Mouse (Mus musculus) embryo, embryonic 10 days (tissue): Measurements from ENCODE around the gene Dcdc2a.
A peak's percentile ranks its signal among the peaks of the same experiment; 100 is the strongest.

ENCODE experiments used
- DNase-seq: peaks from one replicate; pipeline ENCODE4 v3.0.0-alpha.2; 2015; ENCODE audit warnings: low spot score

Gene Dcdc2a

DNA sequence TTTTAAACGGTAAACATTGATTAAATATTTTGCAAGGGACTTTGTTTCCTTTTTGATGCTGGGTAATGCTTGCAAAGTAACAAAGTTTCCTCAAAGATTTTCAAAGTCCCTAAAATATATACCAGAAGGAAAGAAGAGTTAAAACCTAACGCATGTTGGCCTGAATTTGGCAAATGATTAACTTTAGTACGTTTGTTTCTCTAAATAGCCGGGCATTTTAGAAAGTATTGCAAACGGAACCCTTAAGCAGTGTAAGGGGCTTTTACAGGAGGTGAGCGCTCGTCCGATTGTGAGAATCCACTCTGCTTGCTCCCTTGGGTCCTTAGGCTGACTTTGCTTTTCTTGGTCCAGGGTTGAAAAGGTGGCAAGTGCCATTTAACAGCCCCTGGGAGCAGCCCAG lies 41.5 kb downstream of the Dcdc2a start:
- DNase-seq = no peak

DNA sequence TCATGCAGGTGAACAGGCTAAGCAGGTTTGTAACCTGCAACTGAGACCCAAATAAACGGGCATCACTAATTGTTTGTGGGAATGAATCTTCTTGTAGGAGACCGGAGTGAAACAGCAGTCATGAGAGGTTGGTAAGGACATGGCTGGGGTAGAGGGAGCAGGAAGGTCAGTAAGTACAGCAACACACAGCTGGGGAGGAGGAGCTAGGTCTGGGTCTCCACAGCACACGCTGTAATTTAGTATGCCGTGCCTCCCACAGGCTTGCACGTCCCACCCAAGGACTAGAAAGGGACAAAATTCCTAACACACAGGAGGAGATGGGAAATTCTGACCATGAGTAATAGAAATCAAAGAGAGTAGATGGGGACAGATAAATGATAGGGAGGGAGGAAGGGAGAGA lies 42.8 kb downstream of the Dcdc2a start:
- DNase-seq = no peak

DNA sequence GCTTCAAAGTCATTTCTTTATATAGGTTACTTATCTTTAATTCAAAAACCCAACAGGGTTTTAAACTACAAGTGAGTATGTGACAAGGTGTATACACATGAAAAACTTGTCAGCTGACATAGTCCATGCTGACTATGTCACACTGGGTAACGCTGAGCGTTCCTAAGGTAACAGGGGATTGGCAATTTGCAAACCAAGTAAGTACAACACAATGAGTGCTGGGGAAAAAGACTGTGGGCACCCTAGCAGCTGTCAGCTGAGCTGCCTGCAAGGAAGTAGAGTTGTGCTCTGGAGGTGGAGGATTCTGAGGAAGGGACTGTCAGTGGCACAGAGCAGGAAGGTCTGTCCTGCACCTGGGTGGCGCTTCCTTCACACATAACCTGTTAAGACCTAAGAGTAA lies 43.7 kb downstream of the Dcdc2a start:
- DNase-seq = no peak

DNA sequence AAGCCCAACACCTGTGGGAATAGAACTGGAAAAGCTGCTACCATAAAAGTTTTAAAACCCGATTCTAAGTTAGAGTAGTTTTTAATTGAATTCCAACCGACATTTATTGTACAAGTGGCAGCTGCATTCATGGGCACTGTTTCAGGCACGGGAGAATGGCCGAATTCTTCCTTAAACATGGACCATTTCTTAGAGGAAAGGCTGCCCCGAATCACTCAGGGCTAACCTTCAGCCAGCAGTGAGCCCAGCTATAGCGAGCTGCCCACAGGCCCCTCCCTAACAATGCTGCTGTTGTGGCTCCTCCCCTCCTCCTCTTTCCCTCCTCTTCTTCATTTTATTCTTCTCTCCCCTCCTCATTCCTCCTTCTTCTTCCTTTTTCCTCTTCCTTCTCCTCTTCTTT lies 44.8 kb downstream of the Dcdc2a start:
- no peak for DNase-seq

- no peak for DNase-seq
Measured at GRCm38 (mm10) chr13:25105671-25106070, 49.9 kb downstream of the Dcdc2a start.

GRCm38 (mm10) chr13:25106740-25107139 lies 50.9 kb downstream of the Dcdc2a start:
- no peak for DNase-seq

DNA sequence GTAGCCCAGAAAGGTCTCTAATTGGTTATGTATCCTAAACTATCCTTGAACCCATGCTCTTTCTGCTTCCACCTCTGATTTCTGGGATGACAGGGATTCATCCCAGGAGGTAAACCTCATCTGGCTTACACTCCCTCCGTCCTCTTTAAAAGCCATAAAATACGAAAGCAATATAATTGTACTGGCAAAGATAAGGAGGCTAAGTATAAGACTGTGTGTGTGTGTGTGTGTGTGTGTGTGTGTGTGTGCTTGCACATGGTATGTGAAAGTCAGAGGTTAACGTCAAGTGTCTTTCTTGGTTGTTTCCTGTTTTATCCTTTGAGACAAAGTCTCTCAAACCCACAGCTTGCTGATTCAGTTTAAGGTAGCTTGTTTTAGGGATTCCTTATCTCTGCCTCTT lies 52.5 kb downstream of the Dcdc2a start:
- no peak for DNase-seq

- DNase-seq = no peak
Measured at GRCm38 (mm10) chr13:25110592-25111095, 54.8 kb downstream of the Dcdc2a start.

- peak; percentile 54 for DNase-seq
Measured at GRCm38 (mm10) chr13:25115429-25115881, 59.7 kb downstream of the Dcdc2a start.

DNA sequence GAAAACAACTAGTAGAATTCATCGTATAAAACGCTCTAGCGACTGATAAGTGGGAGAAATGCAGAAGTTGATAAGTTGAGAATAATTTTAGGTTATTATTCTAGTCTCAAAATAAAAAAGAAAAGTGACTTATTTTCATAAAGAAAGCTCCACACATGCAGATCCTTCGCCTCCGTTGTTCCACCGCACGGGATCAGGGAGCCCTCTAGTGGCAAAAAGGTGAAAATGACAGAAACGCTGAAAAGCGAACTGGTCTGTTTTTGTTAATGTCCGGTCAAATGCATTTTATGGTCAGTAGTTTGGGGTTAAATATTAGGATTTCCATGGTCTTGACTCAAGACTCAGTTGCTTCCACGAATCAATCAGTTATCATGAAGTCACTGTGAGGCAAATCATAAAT lies 60.2 kb downstream of the Dcdc2a start:
- peak; percentile 68 for DNase-seq

- peak; percentile 25 for DNase-seq
Measured at GRCm38 (mm10) chr13:25122740-25123335, 67.0 kb downstream of the Dcdc2a start.

DNA sequence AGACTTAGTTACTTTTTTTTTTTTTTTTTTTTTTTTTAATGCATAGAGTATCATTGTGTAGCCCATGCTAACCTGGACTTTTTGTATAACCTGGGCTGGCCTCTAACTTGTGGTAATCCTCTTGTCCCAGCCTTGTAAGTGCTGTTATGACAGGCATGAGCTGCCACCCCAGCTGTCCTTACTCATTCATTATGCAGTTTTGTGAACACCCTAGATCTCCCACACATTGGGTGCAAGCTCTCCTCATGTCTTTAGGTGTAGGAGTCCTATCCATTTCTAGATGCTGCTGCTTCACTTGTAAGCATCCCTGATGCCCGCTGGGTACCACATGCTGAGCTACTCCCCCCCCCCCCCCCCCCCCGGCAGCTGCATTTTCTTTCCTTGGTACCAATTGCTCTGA lies 71.4 kb downstream of the Dcdc2a start:
- DNase-seq = no peak

- no peak for DNase-seq
Measured at GRCm38 (mm10) chr13:25127806-25128205, 72.0 kb downstream of the Dcdc2a start.

GRCm38 (mm10) chr13:25128766-25129165 lies 73.0 kb downstream of the Dcdc2a start:
- DNase-seq = no peak

- DNase-seq = no peak
Measured at GRCm38 (mm10) chr13:25143066-25143465, 87.3 kb downstream of the Dcdc2a start.

DNA sequence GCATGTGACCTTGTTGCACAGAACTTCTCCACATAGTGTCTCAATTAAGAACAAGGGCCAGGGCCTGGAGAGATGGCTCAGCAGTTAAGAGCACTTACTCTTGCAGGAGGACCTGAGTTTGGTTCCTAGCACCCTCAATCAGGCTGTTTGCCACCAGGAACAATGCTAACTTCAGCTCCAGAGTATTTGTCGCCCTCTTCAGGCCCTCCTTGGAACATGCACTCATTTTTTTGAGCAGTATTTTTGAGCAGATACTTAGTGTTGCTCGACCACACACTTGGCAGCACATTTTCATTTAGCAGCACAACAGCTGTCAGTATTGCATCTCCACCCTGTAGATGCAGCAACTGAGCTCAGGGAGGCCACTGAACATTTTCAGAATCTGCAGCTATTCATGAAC lies 88.3 kb downstream of the Dcdc2a start:
- DNase-seq = no peak

DNA sequence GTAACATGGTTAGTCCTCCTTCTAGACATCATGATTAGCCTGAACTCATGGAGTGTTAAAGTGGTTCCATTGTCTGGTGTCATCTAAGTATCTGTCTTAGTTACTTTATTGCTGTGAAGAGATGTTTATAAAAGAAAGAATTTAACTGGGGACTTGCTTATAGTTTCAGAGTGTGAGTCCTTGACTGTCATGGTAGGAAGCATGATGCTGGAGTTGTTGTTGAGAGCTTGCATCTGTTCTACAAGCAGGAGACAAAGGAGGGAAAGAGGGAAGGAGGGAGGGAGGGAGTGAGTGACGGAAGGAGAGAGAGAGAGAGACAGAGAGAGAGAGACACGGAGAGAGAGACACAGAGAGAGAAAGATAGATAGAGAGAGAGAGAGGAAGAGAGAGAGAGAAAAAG lies 90.4 kb downstream of the Dcdc2a start:
- DNase-seq = no peak

- peak; percentile 23 for DNase-seq
Measured at GRCm38 (mm10) chr13:25150154-25150781, 94.5 kb downstream of the Dcdc2a start.

DNA sequence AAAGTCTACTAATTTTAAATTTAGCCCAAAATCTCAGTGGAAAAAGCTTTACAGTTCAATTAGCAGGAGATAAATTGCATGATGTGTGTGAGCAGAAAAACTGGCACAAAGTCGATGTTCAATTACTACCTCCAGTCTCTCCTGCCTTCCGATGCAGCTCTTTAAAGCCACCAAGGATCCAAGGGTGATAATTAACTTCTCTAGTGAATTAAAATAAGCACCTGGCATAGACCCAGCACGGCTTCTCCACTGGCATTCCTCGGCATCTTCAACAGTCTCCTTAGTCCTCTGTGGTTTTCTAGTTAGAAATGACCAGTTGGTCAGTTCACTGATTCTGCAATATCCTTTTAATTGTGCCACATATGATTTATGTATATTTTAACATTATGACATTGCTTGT lies 95.1 kb downstream of the Dcdc2a start:
- no peak for DNase-seq

GRCm38 (mm10) chr13:25159917-25160316 lies 104.1 kb downstream of the Dcdc2a start:
- no peak for DNase-seq

GRCm38 (mm10) chr13:25160804-25161203 lies 105.0 kb downstream of the Dcdc2a start:
- DNase-seq = no peak

GRCm38 (mm10) chr13:25162594-25162993 lies 106.8 kb downstream of the Dcdc2a start:
- DNase-seq = no peak

DNA sequence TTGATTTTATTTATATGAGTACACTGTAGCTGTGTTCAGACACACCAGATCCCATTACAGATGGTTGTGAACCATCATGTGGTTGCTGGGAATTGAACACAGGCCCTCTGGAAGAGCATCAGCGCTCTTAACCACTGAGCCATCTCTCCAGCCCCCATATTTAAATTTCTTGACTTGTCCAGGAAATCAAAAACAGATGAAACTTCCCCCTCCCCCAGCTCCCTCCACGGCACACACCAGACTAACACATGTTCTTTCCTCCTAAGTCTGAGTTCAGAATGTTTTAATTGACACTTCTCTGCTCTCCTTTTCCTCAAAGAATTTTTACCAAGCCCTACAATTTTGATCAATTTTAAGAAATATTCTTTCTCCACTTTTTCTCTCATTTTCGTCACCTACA lies 113.1 kb downstream of the Dcdc2a start:
- no peak for DNase-seq

DNA sequence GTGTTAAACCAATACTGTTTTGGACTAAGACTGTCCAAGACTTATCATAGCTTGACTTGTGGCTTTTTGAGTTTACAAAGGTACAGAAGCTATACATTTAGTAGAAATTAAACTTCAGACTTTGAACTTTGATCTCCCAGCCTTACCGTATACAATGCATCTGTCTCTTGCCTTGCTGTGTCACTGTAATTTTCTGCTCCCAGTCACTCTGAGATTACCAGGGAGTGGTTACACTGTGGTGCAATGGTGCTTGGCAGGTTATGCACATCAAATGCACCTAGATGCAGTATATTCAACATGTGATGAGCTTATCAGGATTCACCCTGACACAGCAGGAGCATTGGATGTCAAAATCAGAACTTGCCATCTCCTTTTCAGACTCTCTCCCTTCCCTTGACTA lies 122.0 kb downstream of the Dcdc2a start:
- DNase-seq = no peak
